Mouse (Mus musculus) urinary bladder, postnatal 25 days (tissue): ENCODE measurements around the gene Slit3.

Experiments
- DNase-seq: peaks from one replicate; pipeline ENCODE4 v3.0.0; 2022; ENCODE audit warnings: low spot score

The Slit3 gene

GRCm38 (mm10) chr11:35275300-35275699 is 154.3 kb downstream of the Slit3 start:
- DNase-seq: no peak

GRCm38 (mm10) chr11:35276001-35276400 is 155.0 kb downstream of the Slit3 start:
- no peak for DNase-seq

GRCm38 (mm10) chr11:35278128-35278769 is 157.2 kb downstream of the Slit3 start:
- DNase-seq: no peak

- DNase-seq: no peak
These were observed 159.8 kb downstream of the Slit3 start for GRCm38 (mm10) chr11:35280826-35281225.

- no peak for DNase-seq
These were observed 161.1 kb downstream of the Slit3 start for GRCm38 (mm10) chr11:35282001-35282632.

- no peak for DNase-seq
These were observed 162.0 kb downstream of the Slit3 start for GRCm38 (mm10) chr11:35282825-35283571.

- no peak for DNase-seq
These were observed 162.7 kb downstream of the Slit3 start for GRCm38 (mm10) chr11:35283767-35284166.

GRCm38 (mm10) chr11:35286578-35287390 is 165.8 kb downstream of the Slit3 start:
- no peak for DNase-seq

GRCm38 (mm10) chr11:35288056-35288455 is 167.0 kb downstream of the Slit3 start:
- DNase-seq: no peak

GRCm38 (mm10) chr11:35288761-35289278 is 167.8 kb downstream of the Slit3 start:
- no peak for DNase-seq

GRCm38 (mm10) chr11:35292228-35292747 is 171.3 kb downstream of the Slit3 start:
- DNase-seq: no peak

GRCm38 (mm10) chr11:35293197-35293596 is 172.2 kb downstream of the Slit3 start:
- DNase-seq: no peak

- DNase-seq: no peak
These were observed 173.6 kb downstream of the Slit3 start for GRCm38 (mm10) chr11:35294670-35295069.

- no peak for DNase-seq
These were observed 174.3 kb downstream of the Slit3 start for GRCm38 (mm10) chr11:35295162-35295799.

GRCm38 (mm10) chr11:35296803-35297202 is 175.8 kb downstream of the Slit3 start:
- DNase-seq: no peak

GRCm38 (mm10) chr11:35297319-35297718 is 176.3 kb downstream of the Slit3 start:
- DNase-seq: peak; percentile 38

- DNase-seq: no peak
These were observed 177.5 kb downstream of the Slit3 start for GRCm38 (mm10) chr11:35298526-35298925.

- no peak for DNase-seq
These were observed 178.9 kb downstream of the Slit3 start for GRCm38 (mm10) chr11:35299857-35300375.

GRCm38 (mm10) chr11:35302272-35302671 is 181.2 kb downstream of the Slit3 start:
- no peak for DNase-seq

- no peak for DNase-seq
These were observed 183.4 kb downstream of the Slit3 start for GRCm38 (mm10) chr11:35304216-35304975.
